Mouse (Mus musculus) cerebellum, adult 2 months (tissue): ENCODE data around the gene Atf4. TPM values are rescaled to one million over a fixed set of nuclear protein-coding genes. Genes with fewer than 3 reads are reported as not detected.

Source experiments
- DNase-seq, 2 experiments: peaks; one replicate each; pipeline ENCODE4 v3.0.0; 2021
- H3K27ac ChIP-seq: fragments of 200-500 bp; 2 replicates; pipeline ENCODE4 v1.5.1; 2012; ENCODE audit warnings: low read length, control low read depth, inconsistent platforms; ENCODE audit not compliant: insufficient read depth
- H3K27me3 ChIP-seq: fragments of 200-500 bp; 2 replicates; pipeline ENCODE4 v1.6.1; 2012; ENCODE audit warnings: inconsistent platforms, mild to moderate bottlenecking, low read length, moderate library complexity; ENCODE audit not compliant: control insufficient read depth, insufficient read depth
- H3K4me1 ChIP-seq: fragments of 200-500 bp; 2 replicates; pipeline ENCODE4 v1.6.1; 2011; ENCODE audit warnings: low read length; ENCODE audit not compliant: control insufficient read depth, insufficient read depth
- H3K4me3 ChIP-seq: fragments of 200-500 bp; replicated peaks from 2 replicates; pipeline ENCODE3; 2011; ENCODE audit warnings: mild to moderate bottlenecking, low read depth, low read length, control low read depth; ENCODE audit not compliant: insufficient read depth
- CTCF ChIP-seq: fragments of 200-500 bp; IDR thresholded peaks from 2 replicates; pipeline ENCODE4 v1.5.1; 2011; ENCODE audit warnings: low read depth, mild to moderate bottlenecking, control low read depth, low read length, moderate library complexity, borderline replicate concordance; ENCODE audit not compliant: insufficient read depth
- POLR2A ChIP-seq: fragments of 200-500 bp; IDR thresholded peaks from 2 replicates; pipeline ENCODE4 v1.6.1; 2011; ENCODE audit warnings: low read length, control low read depth, borderline replicate concordance; ENCODE audit not compliant: insufficient read depth
- WGBS: fragments of 180-500 bp; shearing (Covaris S2); methylation state at CpG from one replicate; pipeline ENCODE4 v1.1.7; 2018; 5-methylcytosine and 5-hydroxymethylcytosine counted together
- polyA plus RNA-seq: library from polyadenylated mRNA; depleted of rRNA; stranded (reverse); fragments of >200 nt; gene quantifications from 2 replicates; pipeline ENCODE4 v1.2.3, GENCODE M21; 2012

Atf4 gene
- polyA plus RNA-seq, 1 experiment = 242 TPM

DNA sequence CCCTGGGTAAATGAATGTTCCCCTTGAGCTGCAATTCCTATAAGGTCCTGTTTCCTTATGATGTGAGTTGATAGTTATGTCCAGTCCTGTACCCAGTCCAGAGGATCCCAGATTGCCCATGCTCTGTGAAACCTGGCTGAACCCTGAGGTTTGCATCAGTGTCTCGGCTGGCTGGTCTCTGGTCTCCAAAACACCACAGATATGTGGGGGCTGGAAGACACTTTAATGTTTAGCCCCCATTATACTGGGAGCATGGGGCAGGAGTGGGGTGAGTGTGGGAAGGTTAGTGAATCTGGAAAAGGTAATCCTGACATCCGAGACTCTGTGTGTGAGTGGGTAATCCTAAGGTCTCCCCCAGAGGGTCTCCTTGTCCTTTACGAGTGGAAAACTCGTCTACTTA, 21.9 kb upstream of the Atf4 start:
- H3K4me3 ChIP-seq = no peak overlapping the region
- 45% methylated on average over 4 of the region's 4 CpGs for WGBS

DNA sequence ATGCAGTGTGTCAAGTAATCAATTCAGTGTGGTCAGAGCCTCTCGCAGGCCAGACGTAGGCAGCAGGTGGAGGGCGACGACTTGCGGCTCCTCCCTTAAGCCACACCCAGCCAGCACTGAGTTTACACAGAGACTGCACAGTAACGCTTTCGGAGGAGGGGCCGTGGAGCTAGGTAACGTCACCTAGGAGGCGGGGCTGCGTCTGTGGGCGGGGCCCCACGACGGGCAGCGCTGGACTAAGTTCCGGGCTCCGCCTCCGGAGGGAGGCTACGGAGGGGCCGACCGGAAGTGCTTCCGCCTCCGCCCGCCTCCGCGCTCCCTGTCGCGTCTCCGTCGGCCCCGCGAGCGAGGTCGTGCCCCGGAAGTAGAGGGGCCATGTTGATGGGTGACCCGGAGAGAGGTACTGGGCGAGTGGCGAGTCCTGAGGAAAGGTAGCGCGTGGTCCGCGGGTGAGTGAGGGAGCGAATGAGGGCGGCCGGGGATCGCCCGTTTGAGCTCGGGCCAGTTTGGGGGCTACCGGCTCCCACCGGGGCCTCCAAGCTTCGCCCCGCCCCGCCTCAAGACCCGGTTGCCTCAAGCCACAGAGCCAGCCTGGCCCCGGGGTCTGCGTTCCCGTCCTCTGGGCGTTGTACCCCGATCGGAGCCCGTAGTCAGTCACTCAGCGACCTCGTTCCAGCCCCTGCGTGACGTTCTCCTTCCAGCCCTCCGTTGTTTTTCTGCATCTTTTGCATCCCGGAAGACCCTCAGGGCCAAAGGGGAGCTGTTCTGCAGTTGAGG, 21.1 kb upstream of the Atf4 start, which contains the start of gene Mief1:
TSS of gene Mief1 (plus strand) at position 286 of the 777 bp plus-strand sequence.
- under 1% methylated on average over 66 of the region's 67 CpGs for WGBS
- peak; percentile 98 for DNase-seq
- peak; percentile 55 for TF ChIP-seq POLR2A
- TF ChIP-seq CTCF = no peak
- Histone ChIP-seq H3K4me1 (peaks cover 4% of the 10 kb centered on the region; the same call in 1 of the 2 replicates), H3K27ac (peak within 1 kb of the TSS; percentile 64), H3K27me3 (no peaks in the 10 kb centered on the region), H3K4me3 (peak within 1 kb of the TSS; percentile 96)

More for the DNA sequence above, 21.9 kb upstream of the Atf4 start:
- H3K27me3 ChIP-seq = no peaks in the 10 kb centered on the region
- DNase-seq = no peak
- no peak overlapping the region for H3K27ac ChIP-seq
- peaks cover 4% of the 10 kb centered on the region; the same call in 1 of the 2 replicates for H3K4me1 ChIP-seq
- TF ChIP-seq CTCF (no peak), POLR2A (no peak)

DNA sequence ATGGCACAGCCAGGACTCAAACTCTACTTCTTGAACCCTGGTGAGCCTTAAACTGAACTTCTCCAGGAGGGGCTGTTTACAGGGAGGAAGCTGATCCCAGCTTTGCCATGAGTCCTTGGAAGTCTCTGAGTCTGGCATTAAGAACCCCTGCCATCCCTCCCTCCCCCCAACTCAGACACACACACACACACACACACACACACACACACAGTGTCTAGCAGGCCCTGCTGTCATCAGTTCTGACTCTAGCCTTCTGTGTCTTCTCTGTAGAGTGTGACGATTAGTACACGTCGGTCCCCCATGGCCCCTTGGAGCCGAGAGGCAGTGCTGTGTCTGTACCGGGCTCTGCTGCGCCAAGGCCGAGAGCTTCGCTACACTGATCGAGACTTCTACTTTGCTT, 19.4 kb upstream of the Atf4 start, which contains the start of gene AC140267.1:
TSS of gene AC140267.1 (plus strand) at position 301 of the 400 bp plus-strand sequence.
- H3K27ac ChIP-seq = no peak within 1 kb of the TSS
- H3K27me3 ChIP-seq = no peaks in the 10 kb centered on the region
- TF ChIP-seq POLR2A (no peak), CTCF (no peak)
- H3K4me1 ChIP-seq = peaks cover 4% of the 10 kb centered on the region; the same call in 1 of the 2 replicates
- peak within 1 kb of the TSS; percentile 96 for H3K4me3 ChIP-seq
- 85% methylated on average over 9 of the region's 9 CpGs for WGBS
- DNase-seq = no peak

DNA sequence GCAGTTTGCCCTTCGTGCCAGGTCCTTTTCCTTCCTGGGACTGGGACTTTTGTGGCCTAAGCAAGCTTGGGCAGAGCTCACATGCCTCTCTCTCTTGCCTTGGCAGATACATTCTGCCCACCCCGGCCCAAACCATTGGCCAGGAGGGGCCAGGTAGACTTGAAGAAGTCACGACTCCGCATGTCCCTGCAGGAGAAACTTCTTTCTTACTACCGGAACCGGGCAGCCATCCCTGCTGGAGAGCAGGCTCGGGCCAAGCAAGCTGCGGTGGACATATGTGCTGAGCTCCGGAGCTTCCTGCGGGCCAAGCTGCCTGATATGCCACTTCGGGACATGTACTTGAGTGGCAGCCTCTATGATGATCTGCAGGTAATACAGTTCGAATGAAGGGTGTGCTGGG, 6.8 kb upstream of the Atf4 start:
- Histone ChIP-seq H3K27ac (peak overlapping the region; percentile 45), H3K27me3 (no peaks in the 10 kb centered on the region), H3K4me1 (peaks cover 6% of the 10 kb centered on the region; the same call in 1 of the 2 replicates), H3K4me3 (no peak overlapping the region)
- TF ChIP-seq CTCF = no peak
- no peak for TF ChIP-seq POLR2A
- 39% methylated on average over 12 of the region's 12 CpGs for whole genome bisulfite sequencing
- DNase-seq = peak; percentile 70 to 79

DNA sequence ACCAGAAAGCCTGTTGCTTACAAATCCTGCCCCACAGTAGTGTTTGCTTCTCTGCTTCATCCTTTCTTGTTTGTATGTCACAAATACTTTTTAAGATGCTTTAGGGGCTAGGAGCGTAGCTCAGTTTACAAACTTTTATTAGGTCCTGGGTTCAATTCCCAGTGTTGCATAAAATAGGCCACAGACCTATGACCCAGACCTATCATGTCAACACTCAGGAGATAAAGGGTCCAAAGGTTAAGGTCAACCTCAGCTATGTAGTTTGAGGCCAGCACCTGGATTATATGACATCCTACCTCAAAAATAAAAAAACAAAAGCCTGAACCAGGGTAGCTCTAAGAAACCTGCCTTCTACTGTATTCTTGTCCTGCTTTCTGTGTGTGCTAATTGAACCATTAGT, 6.4 kb upstream of the Atf4 start:
- Histone ChIP-seq H3K4me1 (peaks cover 6% of the 10 kb centered on the region; the same call in 1 of the 2 replicates), H3K27me3 (no peaks in the 10 kb centered on the region), H3K4me3 (no peak overlapping the region), H3K27ac (no peak overlapping the region)
- WGBS = 98% methylated on average over 1 of the region's 1 CpGs
- DNase-seq = no peak
- no peak for TF ChIP-seq POLR2A
- no peak for TF ChIP-seq CTCF

DNA sequence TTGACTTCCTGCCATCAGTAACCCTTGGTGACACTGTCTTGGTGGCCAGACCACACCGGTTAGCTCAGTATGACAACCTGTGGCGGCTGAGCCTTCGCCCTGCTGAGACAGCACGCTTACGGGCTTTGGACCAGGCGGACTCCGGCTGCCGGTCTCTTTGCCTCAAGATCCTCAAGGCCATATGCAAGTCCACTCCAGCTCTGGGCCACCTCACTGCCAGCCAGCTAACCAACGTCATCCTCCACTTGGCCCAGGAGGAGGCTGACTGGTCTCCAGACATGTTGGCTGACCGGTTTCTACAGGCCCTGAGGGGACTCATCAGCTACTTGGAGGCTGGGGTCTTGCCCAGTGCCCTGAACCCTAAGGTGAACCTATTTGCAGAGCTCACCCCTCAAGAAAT, 5.3 kb upstream of the Atf4 start:
- no peak overlapping the region for H3K4me3 ChIP-seq
- peaks cover 6% of the 10 kb centered on the region; the same call in 1 of the 2 replicates for H3K4me1 ChIP-seq
- no peak for DNase-seq
- no peaks in the 10 kb centered on the region for H3K27me3 ChIP-seq
- WGBS = 85% methylated on average over 10 of the region's 10 CpGs
- TF ChIP-seq CTCF = no peak
- no peak for TF ChIP-seq POLR2A
- H3K27ac ChIP-seq = no peak overlapping the region

DNA sequence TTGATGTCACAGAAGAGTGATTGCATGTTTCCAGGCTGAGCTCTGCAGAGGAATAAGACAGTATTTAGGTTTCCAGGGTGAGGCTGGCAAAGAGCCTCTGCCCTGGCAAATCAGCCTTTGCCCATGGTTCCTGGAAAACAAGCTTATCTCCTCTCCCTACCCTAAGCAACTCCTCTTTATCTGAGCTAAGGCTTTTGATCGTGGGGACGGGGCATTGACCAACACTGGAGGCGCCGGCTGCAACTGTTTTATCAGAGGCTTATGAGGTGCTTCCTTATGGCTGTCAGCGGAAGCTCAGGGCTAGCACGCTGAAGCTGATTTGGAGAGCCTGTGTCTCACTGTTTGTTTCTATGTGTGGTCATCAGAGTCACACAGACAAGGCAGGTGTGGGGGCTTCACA, 4.4 kb upstream of the Atf4 start:
- TF ChIP-seq CTCF (no peak), POLR2A (no peak)
- 92% methylated on average over 6 of the region's 6 CpGs for WGBS
- H3K4me1 ChIP-seq = peaks cover 6% of the 10 kb centered on the region; the same call in 1 of the 2 replicates
- H3K27ac ChIP-seq = no peak overlapping the region
- no peak overlapping the region for H3K4me3 ChIP-seq
- no peaks in the 10 kb centered on the region for H3K27me3 ChIP-seq
- DNase-seq = no peak

DNA sequence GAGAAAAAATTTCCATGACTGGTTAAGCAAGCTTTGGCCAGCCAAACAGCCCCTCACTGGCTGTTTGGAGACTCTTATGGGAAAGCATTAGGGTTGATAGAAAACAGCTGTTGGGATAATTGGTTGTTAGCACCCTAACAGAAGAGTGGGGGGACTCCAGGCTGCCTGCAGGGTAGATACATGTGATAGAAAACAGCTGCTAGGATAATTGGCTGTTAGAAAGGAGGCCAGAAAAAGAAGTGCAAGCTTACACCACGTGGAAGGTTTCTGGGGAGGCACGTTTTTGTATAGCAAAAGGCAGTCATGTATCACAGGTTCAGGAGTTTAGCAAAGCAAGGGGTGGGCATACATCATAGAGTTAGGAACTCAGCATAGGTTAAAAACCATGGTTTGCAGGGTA, 1.5 kb upstream of the Atf4 start:
- 46% methylated on average over 2 of the region's 2 CpGs for WGBS
- no peak for DNase-seq
- H3K4me1 ChIP-seq = peaks cover 13% of the 10 kb centered on the region
- no peak overlapping the region for H3K4me3 ChIP-seq
- no peak for TF ChIP-seq POLR2A
- TF ChIP-seq CTCF = no peak
- no peak overlapping the region for H3K27ac ChIP-seq
- H3K27me3 ChIP-seq = no peaks in the 10 kb centered on the region
